Mouse (Mus musculus) granulocyte monocyte progenitor cell, adult 5-6 weeks (primary cell): ENCODE measurements around the gene Nectin2. TPM values are rescaled to one million over a fixed set of nuclear protein-coding genes. Genes with fewer than 3 reads are reported as not detected.
A peak's percentile ranks its signal among the peaks of the same experiment; 100 is the strongest.

Source experiments
- ATAC-seq: replicated peaks from 2 replicates; pipeline ENCODE4 v1.8.0; 2016; ENCODE audit warnings: mild to moderate bottlenecking, moderate TSS enrichment, inconsistent platforms; ENCODE audit not compliant: poor library complexity, severe bottlenecking
- total RNA-seq, 2 experiments: library from RNA; stranded (forward) in 1 of 2; stranded (reverse) in 1 of 2; fragments of 200-712, 200-1000 nt in 1 of 2; fragments of >200 nt in 1 of 2; fragmentation: Nextera tagmentation in 1 of 2; gene quantifications; 2 replicates each; pipeline ENCODE4 v1.2.3; 2014 to 2017

Nectin2 gene
- total RNA-seq, 2 experiments from 2014 or later: 1.6 to 1.7 TPM

DNA sequence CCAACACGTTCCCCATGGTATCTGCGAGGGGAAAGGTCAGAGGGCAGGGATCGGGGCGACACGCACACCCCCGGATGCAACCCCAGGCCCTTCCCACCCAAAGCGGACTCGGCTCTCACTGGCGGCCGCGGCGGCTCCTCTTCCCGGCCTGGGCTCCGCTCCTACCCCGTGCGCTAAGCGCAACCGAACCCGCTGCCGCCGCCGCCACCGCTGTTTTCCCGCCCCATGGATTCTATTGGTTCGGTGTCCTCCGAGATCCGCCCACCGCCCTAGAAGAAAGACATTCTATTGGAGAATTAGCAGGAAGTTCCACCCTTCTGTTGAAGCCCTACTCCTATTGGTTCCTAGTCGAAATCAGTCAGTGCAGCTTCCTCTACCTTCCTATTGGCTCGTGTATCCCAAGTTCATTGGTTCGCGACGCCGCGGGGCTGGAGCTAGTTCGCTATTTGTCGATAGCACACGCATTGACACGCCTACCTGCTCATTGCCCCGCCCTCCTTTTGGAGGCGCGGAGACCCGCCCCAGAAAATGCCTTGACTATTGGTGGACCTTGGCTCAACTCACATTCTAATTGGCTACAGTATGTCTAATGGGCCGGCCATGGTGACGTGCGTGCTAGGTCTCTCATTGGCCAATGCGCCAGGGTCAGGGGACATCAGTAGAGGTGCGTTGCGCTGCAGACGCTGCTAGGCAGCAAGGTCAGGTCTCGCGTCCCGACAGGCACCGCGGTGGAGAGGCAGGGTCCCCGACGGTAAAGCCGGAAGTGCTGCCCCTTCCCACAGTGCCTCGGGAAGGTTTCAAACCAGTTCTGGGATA lies 34.8 kb downstream of the Nectin2 start, which contains the start of gene Tomm40:
Gene Tomm40, minus strand, starts transcription at position 200 of the 816 bp plus-strand sequence.
- ATAC-seq: peak; percentile 82

DNA sequence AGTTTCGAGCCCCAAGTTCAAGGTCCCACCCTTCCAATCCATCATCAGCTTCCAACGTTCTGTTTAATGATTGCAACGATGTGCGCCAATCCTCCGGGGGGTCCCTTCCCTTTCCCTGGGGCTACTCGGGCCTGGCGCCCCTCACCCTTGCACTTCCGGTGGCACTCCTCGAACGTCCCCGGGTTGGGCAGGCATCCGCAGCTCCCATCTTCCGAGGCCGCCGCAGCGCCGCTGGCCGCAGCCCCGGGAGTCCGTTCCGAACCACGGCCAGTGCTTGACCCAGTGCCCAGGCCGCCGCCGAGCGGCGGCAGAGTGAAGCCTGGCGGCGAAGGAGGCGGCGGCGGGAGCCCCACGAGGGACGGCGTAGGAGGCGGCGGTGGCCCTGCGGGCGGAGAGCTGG lies 35.4 kb downstream of the Nectin2 start:
- ATAC-seq: no peak

DNA sequence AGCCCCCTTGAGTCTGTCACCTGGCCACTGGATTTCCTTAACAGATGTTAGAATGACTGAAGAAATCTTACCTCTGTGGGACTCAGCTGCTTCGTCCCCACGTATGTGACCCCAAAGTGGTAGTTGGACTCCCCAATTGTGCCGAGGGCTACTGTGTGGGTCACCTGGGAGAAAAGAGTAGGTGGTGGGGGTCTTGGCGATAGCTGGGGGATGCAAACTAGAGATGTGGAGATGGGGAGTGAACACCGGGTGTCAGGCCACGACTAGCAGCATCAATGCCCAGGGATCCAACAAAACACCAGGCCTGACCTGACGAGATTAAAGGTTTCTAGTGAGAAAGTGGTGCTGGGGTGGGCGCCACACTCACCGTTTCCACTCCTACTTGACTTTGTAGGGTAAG lies 36.7 kb downstream of the Nectin2 start:
- ATAC-seq: no peak

DNA sequence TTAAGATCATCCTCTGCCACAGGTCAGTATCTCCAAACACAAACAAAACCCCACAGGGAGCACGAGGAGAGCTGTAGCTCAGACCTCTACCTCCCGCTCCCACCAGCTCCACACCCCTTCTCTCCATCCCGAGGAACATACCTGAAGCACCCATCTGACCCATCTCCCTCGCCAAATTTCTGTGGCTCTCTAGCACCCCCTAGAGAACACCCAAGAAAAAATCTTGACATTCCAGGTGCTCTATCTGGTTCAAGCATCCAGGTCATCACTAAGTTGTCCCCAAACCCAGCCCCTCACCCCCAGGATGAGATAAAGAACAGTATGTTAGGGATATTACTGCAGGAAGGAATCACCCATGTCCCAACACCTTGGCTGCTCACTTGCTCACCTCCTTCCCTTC lies 37.1 kb downstream of the Nectin2 start:
- no peak for ATAC-seq

DNA sequence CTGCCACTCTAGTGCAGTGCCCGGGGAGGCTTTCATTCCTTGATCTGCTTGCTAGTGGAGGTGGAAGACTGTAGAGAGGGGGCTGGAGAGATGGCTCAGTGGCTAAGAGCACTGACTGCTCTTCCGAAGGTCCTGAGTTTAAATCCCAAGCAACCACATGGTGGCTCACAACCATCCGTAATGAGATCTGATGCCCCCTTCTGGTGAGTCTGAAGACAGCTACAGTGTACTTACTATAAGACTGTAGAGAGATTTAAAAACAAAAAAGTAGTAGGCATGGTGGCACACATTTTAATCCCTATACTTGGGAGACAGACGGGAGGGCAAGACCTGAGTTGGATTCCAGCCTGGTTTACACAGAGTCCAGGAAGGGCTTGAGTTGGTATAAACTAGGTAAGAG lies 37.9 kb downstream of the Nectin2 start:
- no peak for ATAC-seq

DNA sequence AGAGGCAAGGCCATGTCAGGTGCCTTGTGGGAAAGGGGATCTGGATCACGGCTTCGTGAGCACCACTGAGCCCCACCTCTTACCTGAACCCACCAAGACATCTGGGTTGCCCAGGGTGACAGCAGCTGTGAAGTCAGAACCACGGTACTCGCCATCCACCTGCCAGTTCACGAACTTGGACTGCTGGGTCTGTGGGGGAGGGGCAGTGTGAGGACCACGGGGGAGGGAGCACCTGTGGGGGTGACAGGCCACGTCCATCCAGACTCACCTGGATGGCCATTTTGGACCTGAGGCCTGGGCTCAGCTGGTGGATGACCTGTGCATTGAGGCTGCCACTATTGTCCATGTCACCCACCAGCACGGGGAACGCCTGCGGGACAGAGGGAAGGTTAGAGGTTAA lies 39.6 kb downstream of the Nectin2 start:
- no peak for ATAC-seq

DNA sequence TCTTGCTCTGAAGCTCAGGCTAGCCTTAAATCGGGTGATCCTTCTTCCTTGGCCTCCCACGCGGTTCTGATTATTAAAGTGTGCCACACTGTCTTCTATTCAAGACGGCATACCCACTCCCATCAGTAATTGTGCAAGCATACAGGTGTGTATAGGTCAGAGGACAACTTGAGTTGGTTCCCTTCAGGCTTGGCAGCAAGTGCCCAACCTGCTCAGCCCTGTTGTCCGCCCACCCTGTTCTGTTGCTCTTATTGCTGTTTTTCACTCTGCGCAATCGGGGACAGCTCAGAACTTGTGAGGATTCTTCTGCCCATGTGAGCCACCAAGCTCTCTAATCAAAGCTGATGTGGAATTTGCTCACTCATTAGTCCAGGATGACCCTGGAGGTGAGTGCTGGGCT lies 45.0 kb downstream of the Nectin2 start:
- no peak for ATAC-seq

DNA sequence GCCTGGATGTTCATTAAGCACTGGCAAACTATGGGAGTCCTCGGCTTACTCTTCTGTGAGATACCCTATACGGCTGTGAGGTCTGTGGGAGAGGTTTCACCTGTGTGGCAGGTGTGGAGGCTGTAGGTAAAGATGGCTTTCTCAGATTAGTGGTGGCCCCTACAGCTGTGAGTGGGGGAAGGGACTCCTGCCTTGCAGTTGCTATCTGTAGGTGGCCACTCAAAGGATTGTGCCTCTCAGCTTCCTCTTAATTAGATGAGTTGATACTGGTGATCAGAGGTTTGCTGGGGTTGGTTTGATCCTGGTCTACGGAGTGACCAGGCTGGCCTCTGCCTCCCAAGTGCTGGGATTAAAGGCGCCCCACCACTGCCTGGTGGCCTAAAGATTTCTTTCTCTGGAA lies 45.8 kb downstream of the Nectin2 start:
- no peak for ATAC-seq

DNA sequence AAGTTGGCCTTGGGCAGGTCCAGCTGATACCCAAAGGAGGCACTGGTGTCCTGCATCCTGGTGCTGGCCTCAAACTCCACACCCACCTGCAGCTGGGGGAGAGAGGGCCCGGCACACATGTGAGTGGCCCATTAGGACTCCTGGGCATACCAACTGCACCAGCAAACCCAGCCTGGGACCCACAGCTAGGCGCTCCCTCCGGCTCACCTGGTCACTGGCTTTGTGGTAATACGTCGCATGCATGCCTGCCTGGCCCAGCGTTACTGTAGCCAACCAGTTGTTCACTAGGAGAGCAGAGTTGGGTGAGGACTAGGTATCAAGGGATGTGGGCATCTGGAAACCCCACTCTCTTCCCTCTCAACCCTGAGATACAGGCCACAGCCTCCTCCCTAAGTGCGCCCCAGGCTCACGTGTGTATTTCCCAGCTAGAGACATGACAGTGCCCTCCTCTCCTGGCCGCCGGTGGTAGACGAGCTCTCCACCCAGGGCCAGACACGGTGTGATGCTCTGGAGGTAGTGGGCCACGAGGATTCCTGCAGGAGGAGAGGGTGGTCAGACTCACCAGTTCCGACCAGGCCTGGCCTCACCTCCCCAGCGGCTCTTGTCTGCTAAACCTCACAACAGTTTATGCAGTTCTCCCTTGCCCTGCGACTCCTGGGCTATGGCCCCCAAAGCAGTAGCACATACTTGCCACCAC lies 47.3 kb downstream of the Nectin2 start:
- no peak for ATAC-seq

DNA sequence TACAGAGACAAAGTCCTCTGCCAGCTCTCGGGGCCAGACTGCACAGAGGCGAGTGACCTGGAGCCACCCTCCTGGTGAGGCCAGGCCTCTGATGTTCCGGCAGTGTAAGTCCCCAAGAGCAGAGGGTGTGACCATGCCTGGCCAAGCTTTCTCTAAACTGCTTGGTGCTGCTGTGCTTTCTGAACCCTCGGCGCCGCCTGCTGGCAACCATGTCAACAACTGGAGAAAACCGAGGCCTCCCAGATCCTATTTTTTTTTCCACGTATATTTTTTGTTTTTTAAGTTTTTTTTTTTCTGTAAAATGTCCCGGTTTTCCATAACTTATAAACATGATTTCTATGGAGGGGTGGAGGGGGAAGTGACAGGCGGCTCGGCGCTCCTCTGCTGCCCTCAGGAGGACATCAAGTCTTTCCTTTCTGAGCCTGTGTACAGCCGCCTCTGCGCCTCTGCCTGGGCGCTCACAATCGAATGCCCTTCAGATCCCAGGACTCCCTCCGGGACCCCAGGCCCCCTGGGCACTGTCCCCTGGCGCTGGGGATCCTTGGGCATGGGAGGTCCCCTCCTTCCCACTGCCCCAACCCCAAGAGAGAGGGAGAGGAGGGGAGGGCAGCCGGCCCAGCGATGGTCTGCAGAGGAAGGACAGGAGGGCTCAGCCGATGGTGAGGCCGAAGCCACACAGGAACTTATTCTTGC lies 49.1 kb downstream of the Nectin2 start:
- ATAC-seq: peak; percentile 38

DNA sequence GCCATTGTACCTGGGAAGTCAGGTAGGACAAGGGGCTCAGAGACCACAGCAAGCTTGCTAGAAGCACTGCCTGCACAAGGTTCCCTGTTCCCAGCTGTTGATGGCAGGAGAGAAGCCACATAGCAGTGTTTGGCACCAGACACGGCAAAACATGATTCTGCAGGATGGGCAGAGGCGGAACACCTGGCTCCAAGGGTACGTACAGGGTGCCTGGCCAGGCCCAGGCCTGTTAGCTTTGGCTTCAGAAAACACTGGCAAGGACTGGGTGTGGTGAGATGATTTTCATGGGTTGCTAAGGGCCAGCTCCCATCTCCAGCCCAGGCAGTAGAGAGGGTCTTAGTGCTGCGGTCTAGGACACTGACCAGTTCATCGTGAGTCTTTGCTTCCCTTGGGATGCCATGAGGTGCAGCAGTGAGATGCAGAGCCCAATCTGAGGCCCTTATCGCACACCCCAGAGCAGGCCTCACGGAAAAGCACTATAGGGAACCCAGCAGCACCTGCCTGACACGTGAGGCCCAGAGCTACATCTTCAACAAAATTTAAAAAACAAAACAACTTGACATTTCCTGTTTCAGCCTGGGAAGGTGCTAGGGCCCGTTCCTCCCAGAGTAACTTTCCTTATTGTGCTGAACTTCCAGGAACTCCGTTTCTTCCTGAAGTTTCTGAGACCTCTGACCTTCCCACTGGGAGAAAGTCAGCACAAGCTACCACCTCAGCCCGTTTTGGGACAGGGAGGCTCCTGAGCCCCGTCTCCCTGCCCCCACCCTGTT lies 49.8 kb downstream of the Nectin2 start:
- no peak for ATAC-seq

DNA sequence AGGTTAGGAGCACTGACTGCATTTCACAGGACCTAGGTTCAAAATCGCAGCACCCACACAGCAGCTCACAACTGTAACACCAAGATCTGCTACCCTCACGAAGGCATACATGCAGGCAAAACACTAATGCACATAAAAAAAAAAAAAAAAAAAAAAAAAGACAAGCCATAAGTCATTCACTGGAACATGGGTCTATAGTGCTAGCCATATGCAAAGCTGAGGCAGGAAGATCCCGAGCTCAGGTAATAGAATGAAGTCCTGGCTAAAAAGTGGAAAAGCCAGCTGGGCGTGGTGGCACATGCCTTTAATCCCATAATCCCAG lies 50.5 kb downstream of the Nectin2 start:
- ATAC-seq: no peak

DNA sequence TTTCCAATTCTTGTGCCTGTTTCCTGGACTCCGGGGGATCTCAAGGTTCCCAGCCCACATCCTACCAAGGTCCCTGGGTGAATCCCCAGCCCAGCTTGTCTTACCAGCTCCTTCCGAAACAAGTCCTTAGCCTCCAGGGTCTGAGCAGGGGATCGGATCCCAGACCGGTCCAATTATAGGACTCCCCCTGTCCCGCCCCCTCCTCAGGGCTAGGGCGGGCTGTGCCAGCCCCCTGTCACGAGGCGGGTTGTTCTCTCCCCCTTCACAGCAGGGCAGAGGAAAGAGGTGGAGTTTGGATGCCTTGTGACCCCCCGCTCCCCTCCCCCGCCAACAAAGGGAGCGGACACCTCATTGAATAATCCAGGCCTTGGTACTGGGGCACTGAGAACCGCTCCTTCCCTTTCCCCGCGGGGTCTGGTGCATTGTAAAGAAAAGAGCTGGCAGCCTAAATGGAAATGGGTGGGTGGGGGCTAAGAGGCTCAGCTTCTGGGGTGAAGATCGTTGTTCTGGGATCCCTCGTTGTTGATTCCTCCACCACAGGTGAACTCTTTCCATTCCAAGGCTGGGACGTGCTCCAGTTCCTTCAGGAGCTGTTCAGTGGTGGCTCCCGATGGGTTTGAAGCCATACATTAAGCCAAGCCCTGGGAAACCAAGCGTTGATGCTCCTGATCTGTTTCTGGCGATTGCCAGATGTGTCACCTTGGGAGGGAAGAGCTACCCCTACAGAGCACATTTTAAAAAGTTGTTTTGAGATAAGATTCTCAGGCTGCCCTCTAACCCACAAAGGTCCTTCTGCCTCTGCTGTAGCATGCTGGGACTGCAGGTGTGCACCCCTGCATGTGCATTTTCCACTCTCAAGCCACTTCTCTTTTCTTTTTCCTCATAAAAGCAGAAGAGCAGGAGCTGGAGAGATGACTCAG lies 51.1 kb downstream of the Nectin2 start, which contains the start of gene Apoe:
Gene Apoe, minus strand, starts transcription at position 282 of the 920 bp plus-strand sequence.
- peak; percentile 65 for ATAC-seq

DNA sequence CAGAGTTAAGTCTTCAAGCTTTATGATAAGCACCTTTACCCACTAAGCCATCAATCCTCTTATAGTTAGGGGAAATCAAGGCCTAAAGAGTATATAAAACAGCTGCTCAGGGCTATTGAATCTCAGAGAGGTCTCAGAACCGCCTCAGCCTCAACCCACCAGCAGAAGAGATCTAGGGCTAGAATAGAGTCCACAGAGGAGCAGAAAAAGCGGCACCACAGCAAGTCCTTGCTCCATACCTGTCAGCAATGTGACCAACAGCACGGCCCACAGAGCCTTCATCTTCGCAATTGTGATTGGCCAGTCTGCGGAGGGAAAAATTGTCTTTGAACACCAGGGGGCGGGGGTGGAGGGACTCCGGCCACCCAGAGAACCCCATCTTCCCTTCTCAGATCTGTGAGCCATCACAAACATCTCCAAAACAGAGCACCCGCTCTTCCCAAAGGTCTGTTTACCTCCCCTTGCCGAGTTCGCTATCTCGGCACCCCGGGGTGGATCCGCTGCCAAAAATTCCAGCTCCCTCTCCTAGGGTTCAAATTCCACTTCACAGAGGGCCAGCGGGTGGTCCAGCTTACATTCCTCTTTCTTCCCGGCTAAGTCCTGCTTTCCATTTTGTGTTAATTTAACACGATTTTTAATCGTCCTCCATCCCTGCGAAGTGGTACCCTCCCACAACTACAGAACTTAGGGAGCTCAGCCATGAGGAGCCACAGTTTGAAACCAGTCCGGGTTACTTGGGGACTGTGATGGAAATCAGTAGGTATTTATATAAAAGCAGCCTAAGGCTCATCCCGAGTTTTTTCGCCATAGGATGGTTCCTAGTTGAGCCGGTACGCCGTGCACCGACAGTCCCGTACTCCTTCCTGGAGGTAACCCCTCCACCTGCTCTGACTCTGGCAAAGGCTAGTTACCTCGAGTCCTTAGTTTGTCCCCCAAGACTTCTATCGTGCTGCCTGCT lies 52.1 kb downstream of the Nectin2 start:
- ATAC-seq: 0 out of 2 replicates have a peak, but pooled peaks have one; percentile 16

DNA sequence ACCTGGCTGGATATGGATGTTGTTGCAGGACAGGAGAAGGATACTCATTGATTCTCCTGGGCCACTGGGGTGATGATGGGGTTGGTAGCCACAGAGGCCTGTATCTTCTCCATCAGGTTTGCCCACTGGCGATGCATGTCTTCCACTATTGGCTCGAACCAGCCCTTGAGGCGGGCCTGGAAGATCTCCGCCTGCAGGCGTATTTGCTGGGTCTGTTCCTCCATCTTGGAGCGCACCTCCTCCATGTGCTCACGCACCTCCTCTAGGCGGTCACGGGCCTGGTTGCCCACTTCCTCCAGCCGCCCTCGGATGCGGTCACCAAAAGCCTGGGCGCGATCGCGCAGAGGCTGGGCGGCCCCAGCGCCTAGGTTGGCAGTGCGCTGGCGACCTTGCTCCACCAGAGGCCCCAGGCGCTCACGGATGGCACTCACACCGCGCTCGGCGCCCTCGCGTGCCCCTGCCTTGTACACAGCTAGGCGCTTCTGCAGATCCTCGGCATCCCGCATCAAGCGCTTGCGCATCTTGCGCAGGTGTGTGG lies 53.9 kb downstream of the Nectin2 start:
- no peak for ATAC-seq

DNA sequence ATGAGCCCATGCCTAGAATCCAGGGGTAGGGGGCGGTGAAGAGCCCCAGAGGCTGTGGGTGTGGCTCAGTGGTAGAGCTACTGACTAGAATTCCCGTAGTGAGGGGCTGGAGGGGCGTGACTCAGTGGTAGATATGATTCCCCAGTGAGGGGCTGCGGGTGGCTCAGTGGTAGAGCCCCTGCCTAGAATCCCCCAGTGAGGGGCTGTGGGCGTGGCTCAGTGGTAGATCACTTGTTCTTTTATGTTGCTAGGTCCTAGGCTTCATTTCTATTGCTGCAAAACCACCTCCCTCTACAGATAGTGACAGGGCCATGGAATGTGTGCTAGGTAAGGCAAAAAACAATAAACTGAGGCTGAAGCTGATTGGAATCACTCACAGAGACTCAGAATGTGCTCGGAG lies 54.4 kb downstream of the Nectin2 start:
- no peak for ATAC-seq

DNA sequence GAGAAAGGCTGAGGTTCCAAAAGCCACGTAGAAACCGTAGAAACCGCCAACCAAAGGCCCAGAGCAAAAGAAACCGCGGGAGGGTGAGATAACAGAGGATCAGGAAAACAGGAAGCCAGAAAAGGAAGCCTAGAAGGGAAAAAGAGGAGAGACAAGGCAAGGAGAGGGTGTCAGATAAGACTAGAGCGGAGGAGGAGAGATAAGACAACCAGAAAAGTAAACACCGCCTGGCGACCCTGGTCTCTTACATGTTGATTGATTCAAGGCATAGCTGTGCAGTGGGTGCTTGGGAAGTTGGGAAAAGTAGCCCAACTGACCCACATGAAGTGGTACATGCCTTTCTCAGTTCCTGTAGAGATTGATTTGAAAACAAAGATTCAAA lies 55.1 kb downstream of the Nectin2 start:
- ATAC-seq: no peak
